Mouse (Mus musculus) left cerebral cortex, adult 9 months (tissue): ENCODE data around the gene Mei1.

ENCODE experiments used
- DNase-seq, 2 experiments: peaks; one replicate each; pipeline ENCODE4 v3.0.0; 2022; ENCODE audit warnings: low spot score in 2 of 2

Mei1 gene

DNA sequence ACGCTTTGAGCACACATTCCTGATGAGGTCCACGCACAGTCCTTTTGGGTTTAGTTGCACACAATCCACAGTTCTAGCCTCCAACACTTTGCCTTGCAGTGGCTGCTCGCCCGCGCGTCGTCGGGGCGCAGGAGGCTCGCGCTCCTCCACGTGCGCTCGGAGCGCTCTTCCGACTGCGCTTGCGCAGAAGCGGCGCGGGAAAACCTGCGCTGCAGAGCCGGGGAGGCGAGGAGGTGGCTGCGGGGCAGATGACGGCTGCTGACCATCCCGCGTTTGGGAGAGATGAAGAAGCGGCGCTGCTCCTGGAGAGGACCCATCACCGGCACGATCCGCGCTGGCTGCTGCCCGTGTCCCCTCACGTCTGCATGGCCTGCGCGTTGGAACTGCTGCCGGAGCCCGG is at the start of gene Mei1:
Mei1 (plus strand) TSS at position 99 of the 400 bp plus-strand sequence.
- DNase-seq = no peak

DNA sequence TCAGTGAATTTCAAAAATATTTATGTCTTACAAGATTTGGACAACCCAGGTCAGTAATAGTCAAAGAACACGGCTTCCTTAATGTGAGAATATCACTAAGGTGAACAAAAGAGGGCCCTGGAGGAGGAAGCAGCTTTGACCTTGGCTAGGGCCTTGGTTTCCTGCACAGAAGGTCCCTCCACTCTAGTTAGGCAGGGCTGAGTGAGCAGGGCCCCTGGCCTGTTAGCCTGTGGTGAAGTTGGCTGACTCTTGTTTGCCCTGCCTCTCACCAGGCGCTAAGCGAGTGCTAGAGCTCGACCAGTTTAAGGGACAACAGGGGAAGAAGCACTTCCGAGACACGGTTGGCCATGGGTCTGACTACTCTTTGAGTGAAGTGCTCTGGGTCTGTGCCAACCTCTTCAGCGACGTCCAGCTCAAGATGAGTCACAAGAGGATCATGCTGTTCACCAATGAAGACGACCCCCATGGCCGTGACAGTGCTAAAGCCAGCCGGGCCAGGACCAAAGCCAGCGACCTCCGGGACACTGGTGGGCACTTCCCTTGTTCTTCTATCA is 47.2 kb upstream of the Mei1 start:
- no peak for DNase-seq

GRCm38 (mm10) chr15:82023965-82024635 is 45.7 kb upstream of the Mei1 start:
- DNase-seq = no peak

DNA sequence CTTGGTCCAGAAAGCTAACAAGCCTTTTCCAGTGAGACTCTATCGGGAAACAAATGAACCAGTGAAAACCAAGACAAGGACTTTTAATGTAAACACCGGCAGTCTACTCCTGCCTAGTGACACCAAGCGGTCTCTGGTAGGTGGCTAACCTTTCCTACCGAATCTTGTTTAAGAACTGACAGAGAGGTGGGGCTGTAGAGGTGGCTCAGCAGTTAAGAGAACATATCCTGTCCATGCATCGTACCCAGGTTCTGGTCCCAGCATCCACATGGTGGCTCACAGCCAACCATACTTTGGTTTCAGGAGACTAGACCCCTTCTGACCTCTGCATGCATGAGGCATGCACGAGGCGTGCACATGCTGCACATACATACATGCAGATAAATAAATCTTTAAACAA is 42.5 kb upstream of the Mei1 start:
- DNase-seq = no peak

DNA sequence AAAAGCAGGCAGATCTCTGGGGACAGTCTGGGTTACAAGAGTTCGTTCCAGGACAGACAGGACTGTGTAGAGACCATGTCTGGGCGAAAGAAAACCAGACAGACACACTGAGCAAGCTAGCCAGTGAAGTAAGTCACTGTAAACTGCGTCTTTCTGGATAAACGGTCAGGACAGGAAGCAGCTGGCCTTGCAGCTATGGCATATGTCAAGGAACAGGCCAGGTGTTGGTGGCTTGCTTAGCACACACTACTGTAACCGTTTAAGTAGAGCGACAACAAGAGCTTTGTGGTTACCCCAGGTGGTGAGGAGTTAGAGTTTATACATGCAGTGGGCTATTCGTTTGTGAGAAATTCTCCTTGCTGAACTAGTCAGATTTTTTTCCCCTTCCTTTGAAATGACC is 42.1 kb upstream of the Mei1 start:
- no peak for DNase-seq

DNA sequence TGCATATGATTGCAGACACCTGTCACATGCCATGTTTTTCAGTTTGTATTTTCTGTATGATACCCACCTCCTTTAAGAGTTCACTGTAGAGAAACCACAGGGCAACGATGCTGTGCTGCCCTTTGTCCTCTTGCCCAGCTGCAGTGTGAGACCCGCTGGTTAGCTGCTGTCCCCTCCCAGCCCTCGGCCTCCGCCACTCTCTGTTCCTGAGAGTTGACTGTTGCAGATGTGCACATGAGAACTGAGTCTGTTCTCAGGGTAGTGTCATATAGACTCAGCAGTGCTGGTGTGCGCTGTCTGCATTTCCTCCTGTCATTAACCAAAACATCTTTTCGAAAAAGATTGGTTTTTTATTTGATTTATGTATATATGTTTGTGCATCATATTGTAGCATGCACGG is 37.4 kb upstream of the Mei1 start:
- no peak for DNase-seq

DNA sequence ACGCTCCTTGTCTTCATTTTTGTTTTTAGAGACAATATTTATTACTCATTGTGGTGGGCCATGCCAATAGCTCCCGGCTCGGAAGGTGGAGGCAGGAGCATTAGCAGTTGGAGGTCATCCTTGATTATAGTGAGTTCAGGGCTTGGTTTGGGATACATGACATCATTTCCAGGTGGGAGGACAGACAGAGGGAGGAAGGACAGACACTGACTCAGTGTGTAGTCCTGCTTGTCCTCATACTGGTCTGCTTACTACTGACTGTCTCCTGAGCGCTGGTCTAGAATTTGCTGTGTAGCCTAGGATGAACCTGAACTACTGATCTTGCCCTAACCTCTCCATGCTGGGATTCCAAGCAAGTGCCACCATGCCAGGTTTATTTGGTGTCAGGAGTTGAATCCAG is 36.0 kb upstream of the Mei1 start, which contains the start of gene Desi1:
Desi1 (minus strand) TSS at position 101 of the 400 bp plus-strand sequence.
- no peak for DNase-seq

DNA sequence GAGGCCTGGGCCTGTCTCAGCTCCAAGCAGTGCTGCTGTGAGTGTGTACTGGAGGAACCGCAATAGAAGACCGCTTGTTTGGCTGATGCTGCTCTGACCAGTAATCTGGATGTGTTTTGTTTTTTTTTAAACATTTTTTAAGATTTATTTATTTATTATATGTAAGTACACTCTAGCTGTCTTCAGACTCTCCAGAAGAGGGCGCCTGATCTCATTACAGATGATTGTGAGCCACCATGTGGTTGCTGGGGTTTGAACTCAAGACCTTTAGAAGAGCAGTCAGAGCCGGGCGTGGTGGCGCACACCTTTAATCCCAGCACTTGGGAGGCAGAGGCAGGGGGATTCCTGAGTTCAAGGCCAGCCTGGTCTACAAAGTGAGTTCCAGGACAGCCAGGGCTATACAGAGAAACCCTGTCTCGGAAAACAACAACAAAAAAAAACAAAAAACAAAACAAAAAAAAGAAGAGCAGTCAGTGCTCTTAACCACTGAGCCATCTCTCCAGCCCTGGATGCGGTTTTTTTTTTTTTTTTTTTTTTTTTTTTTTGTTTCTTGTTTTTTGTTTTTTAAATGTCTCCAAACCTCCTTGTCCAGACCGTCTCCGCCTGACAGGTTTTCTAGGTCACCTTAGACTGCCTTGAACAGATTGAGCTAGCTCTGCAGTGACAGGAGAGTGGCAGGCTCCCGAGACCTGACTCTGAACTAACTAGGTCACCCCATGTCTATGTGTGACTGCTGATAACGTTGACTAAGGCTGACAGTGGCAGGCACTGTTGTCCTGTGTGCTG is 33.7 kb upstream of the Mei1 start:
- DNase-seq = peak in 1 of 2 experiments; percentile 28

GRCm38 (mm10) chr15:82040650-82041049 is 29.1 kb upstream of the Mei1 start:
- DNase-seq = peak in 1 of 2 experiments; percentile 45

DNA sequence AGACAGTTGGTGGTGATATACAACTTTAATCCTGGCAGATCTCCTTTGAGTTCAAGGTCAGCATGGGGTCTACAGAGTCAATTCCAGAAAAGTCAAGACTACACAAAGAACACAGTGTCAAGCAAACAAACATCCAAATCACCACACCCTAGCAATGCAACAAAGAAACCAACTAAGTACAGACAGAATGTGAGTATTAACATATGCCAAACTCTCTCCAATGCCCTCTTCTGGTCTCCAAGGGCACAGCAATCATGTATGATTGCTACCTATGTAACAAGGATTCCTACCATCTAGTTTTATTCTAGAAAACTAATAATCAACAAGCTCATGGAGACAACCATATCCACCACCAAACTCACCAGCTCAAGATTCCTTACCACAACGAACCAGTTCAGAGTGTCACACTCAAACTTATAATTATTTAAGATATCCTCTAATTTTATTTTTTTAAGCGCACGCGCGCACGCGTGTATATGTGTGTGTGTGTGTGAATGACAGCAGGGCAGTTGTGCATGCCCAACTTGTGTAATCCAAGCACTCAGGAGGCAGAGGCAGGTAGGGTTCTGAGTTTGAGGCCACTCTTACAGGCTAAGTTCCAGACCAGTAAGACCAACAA is 25.5 kb upstream of the Mei1 start:
- no peak for DNase-seq

DNA sequence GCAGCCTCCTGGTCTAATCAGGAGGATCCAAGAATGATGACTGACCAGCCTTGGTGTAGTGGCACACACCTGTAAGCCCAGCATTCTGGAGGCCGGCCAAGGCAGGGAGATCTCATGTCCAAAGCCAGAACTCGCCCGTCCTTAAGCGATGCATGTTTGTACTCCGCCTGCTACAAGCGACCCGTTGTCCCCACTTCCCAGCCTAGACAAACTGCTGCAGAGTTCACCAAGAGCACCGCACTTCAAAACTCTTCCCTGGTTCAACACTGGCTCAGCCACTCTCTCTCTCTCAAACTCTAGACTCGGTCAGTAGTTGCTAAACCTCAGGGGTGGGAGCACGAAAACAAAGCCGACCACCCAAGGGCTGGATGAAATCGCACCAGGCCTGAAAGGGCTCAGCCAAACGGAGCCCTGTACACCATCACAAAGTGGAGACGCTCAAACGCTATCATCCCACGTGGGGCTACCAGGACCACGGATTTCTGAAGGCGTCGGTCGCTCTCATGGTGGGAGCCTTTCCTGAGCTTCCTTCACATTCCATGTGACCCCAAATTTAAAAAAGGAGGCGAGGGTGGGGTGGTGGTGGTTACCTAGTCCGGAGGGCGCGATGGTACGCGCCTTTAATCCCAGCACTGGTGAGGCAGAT is 23.4 kb upstream of the Mei1 start:
- DNase-seq = no peak

DNA sequence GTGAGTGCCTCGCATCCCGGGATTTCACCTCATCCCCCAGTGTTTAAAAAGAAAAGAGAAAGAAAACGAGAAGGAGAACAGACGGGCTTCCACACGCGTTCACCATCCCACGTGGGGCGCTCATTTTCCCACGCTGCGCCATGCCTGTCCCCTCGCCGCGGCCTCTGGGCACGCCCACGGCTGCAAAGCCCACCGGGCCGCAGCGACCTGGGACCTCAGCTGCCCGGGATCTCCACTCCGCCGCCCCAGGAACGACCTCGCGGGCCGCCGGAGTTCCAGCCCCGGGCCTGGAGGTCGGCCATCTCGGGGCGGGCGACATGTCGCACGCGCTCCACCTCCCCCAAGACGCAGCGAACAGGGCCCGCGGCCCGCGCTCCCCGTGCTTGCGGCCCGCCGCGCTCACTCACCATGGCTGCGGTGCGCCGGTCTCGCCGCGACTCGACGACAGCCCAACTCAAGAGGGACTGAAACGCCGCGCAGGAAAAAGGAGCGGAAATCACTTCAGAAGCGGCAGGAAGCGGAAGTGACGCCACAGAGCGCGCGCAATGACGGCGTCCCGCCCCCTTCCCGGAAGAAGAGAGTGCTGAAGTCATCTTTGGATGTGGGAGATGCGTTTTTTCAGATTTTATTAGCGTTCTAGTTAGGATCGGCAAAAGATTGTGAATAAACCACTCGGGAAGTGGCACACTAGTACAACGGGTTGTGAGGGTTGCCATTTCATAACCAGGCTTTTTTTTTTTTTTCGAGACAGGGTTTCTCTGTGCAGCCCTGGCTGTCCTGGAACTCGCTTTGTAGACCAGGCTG is 22.5 kb upstream of the Mei1 start, which contains the start of gene Snu13:
Snu13 (minus strand) TSS at position 519 of the 804 bp plus-strand sequence.
- peak; percentile 60 to 91 for DNase-seq

DNA sequence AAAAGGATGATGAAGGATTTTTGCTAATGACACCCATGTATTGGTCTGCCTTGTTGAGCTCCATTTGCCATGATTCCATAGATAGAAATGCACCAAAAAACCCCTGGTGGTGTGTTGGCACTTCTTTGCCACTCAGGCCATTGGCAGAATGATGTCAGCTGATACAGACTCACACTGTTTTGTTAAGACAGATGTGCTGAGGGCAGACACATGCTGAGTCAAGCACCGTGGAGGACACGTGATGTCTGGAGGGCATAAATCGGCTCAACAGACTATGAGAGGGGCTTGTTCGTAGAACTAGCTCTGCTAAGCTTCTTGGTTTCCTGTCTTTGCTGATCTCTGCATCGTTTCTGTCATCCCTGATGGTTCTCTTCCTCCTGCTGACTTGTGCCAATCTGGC is 17.3 kb upstream of the Mei1 start:
- DNase-seq = no peak

- no peak for DNase-seq
Measured at GRCm38 (mm10) chr15:82058719-82059201, 11.0 kb upstream of the Mei1 start, which contains the start of gene 4930407I10Rik. Gene 4930407I10Rik (plus strand): TSS chr15:82059151.

DNA sequence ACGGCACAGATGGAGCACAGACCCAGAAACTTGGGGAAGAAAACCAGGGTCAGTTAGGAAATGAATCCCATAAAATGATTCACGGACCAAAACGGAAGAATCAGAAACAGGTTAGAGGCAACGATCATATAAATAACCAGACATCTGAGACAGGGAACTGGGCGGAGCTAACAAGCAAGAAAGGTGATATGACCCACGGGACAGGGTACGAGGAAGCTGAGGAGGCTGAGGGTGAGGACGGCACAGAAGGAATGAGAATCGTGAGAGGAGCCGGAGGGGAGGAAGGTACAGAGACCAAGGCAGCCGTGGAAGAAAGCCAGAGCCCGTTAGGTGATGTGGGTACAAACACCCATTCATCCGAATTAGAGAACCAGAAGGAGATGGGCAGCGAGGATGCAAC is 5.9 kb upstream of the Mei1 start:
- DNase-seq = no peak

DNA sequence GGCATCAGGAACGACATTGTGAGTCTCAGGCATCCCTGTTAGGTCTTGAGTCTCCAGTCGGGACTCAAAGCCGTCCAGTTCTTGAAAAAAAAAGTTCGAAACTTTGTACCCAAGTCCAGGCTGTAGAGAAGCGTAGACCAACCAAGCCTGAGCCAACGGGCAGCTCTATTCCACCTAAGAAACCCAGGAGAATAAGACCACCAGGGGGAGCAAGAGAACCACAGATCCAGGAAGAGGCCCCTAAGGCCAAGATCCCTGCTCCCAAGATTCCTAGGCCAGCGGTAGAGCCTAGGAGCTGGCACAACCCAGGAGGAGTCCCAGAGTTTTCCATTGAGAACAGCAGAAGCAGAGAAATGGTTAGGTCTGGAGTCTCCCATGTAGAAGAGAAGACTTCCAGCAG is 4.3 kb upstream of the Mei1 start:
- DNase-seq = peak in 1 of 2 experiments; percentile 89

- DNase-seq = peak in 1 of 2 experiments; percentile 37
Measured at GRCm38 (mm10) chr15:82071816-82072469, 2.1 kb downstream of the Mei1 start.

GRCm38 (mm10) chr15:82073490-82073889 is 3.7 kb downstream of the Mei1 start:
- no peak for DNase-seq

DNA sequence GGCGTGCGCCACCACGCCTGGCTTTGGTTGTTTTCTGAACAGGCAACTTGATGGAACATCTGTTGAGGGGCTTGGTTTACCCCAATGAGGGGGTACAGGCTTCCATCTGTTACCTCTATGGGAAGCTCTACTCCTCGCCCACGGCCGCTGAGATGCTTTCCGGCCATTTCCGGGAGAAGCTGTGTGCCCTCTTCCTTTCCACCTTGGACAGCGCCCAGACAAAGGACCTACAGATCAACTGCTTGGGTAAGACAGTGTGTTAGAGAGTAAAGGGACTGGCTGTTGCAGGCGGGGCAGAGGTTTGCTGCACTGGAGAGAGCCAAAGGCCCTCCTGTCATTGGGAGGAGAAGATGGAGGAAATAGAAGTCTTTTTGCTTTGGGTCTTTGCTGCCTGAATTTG is 10.1 kb downstream of the Mei1 start:
- DNase-seq = no peak

GRCm38 (mm10) chr15:82081161-82081560 is 11.4 kb downstream of the Mei1 start:
- peak in 1 of 2 experiments; percentile 82 for DNase-seq
